Mouse (Mus musculus) kidney, postnatal 0 days (tissue): Measurements from ENCODE around the gene Cenpk. TPM values are rescaled to one million over a fixed set of nuclear protein-coding genes. Genes with fewer than 3 reads are reported as not detected.
"Not testable (repeated sequence)": the region's sequence is repeated elsewhere in the genome, so short reads cannot be mapped to it uniquely, and the experiment has no call there.

Source experiments
- ATAC-seq: fragments of 200-750 bp; cut with Nextera tagmentation; replicated peaks from 2 replicates; pipeline ENCODE4 v1.8.0; 2017; ENCODE audit warnings: low read depth, moderate number of reproducible peaks, moderate TSS enrichment, moderate library complexity; ENCODE audit not compliant: low FRiP score
- DNase-seq: peaks from one replicate; pipeline ENCODE4 v3.0.0-alpha.2; 2016; ENCODE audit warnings: low spot score
- H3K27ac ChIP-seq: fragments of 300-500 bp; sonication (generic); 2 replicates; pipeline ENCODE4 v1.5.1; 2014; ENCODE audit warnings: mild to moderate bottlenecking
- H3K27me3 ChIP-seq: fragments of 300-500 bp; sonication (generic); 2 replicates; pipeline ENCODE4 v1.6.1; 2014; ENCODE audit warnings: low read length, mixed read lengths; ENCODE audit not compliant: insufficient read depth
- H3K36me3 ChIP-seq: fragments of 300-500 bp; sonication (generic); 2 replicates; pipeline ENCODE4 v1.6.1; 2014; ENCODE audit warnings: low read length, mixed read lengths; ENCODE audit not compliant: insufficient read depth
- H3K4me1 ChIP-seq: fragments of 300-500 bp; sonication (generic); replicated peaks from 2 replicates; pipeline ENCODE4 v1.6.1; 2014; ENCODE audit warnings: antibody characterized with exemption, low read length, mixed read lengths; ENCODE audit not compliant: insufficient read depth
- H3K4me2 ChIP-seq: fragments of 300-500 bp; sonication (generic); 2 replicates; pipeline ENCODE4 v1.6.1; 2014; ENCODE audit warnings: mild to moderate bottlenecking, low read length, moderate library complexity, mixed read lengths
- H3K4me3 ChIP-seq: fragments of 300-500 bp; sonication (generic); replicated peaks from 2 replicates; pipeline ENCODE4 v1.5.1; 2014; ENCODE audit warnings: low read depth, low read length
- H3K9ac ChIP-seq: fragments of 300-500 bp; sonication (generic); 2 replicates; pipeline ENCODE4 v1.6.1; 2014; ENCODE audit warnings: low read depth, low read length
- H3K9me3 ChIP-seq: fragments of 300-500 bp; sonication (generic); replicated peaks from 2 replicates; pipeline ENCODE4 v1.6.1; 2016; ENCODE audit warnings: low read length, inconsistent platforms, mixed read lengths
- CTCF ChIP-seq: IDR thresholded peaks from 2 replicates; pipeline ENCODE4 v1.5.1; 2016; ENCODE audit warnings: antibody characterized with exemption, low read depth, mild to moderate bottlenecking, moderate library complexity
- WGBS: fragments of 180-500 bp; shearing (Covaris S2); extraction: QIAGEN DNeasy Blood & Tissue Kit; methylation state at CpG from one replicate; pipeline ENCODE4 v1.1.7; 2014; 5-methylcytosine and 5-hydroxymethylcytosine counted together
- polyA plus RNA-seq: library from polyadenylated mRNA; unstranded; fragments of >200 nt; fragmentation: Nextera tagmentation; extraction: Ambion mirVana; gene quantifications from 2 replicates; pipeline ENCODE4 v1.2.1, GENCODE M21; 2015

Cenpk gene
- 45.8 and 49.2 TPM in 2 replicates for polyA plus RNA-seq

GRCm38 (mm10) chr13:104228384-104229066, at the start of gene Cenpk, which contains the start of gene Ppwd1:
Cenpk (plus strand) TSS chr13:104228611.
Ppwd1 (minus strand) TSS chr13:104228843.
- peak; percentile 97 for DNase-seq
- peak within 1 kb of the TSS; percentile 81 for H3K4me2 ChIP-seq
- H3K36me3 ChIP-seq = 0 out of 2 replicates have a peak, but pooled peaks cover 3% of the 10 kb centered on the region
- peak; percentile 100 for ATAC-seq
- 0 out of 2 replicates have a peak, but pooled peaks cover 7% of the 10 kb centered on the region for H3K4me1 ChIP-seq
- H3K27me3 ChIP-seq = no peaks in the 10 kb centered on the region
- H3K9me3 ChIP-seq = no peaks in the 10 kb centered on the region
- peak within 1 kb of the TSS; percentile 89 for H3K9ac ChIP-seq
- WGBS = under 1% methylated on average over 55 of the region's 55 CpGs
- peak within 1 kb of the TSS; percentile 91 for H3K4me3 ChIP-seq
- TF ChIP-seq CTCF = no peak
- peak within 1 kb of the TSS; percentile 95 for H3K27ac ChIP-seq

GRCm38 (mm10) chr13:104178650-104179121, 49.7 kb upstream of the Cenpk start, which contains the start of gene Trim23:
Trim23 (plus strand) TSS chr13:104178797.
- H3K4me2 ChIP-seq = peak within 1 kb of the TSS; percentile 81
- peak within 1 kb of the TSS; percentile 89 for H3K27ac ChIP-seq
- H3K9me3 ChIP-seq = no peaks in the 10 kb centered on the region
- no peaks in the 10 kb centered on the region for H3K27me3 ChIP-seq
- DNase-seq (peak; percentile 100), ATAC-seq (peak; percentile 98)
- peak within 1 kb of the TSS; percentile 78 for H3K9ac ChIP-seq
- H3K4me1 ChIP-seq = peaks cover 3% of the 10 kb centered on the region
- peak within 1 kb of the TSS; percentile 78 for H3K4me3 ChIP-seq
- TF ChIP-seq CTCF = peak; percentile 59
- WGBS = under 1% methylated on average over 38 of the region's 38 CpGs
- H3K36me3 ChIP-seq = 0 out of 2 replicates have a peak, but pooled peaks cover 5% of the 10 kb centered on the region

- no peak for ATAC-seq
- Histone ChIP-seq H3K4me2 (peak overlapping the region; percentile 59), H3K9me3 (no peaks in the 10 kb centered on the region), H3K36me3 (peaks cover 5% of the 10 kb centered on the region; the same call in 1 of the 2 replicates), H3K4me1 (peaks cover 3% of the 10 kb centered on the region), H3K27ac (peak overlapping the region; percentile 71), H3K27me3 (no peaks in the 10 kb centered on the region), H3K4me3 (peak overlapping the region; percentile 78), H3K9ac (peak overlapping the region; percentile 78)
- no peak; the same call in 1 of the 2 replicates for TF ChIP-seq CTCF
- peak; percentile 36 for DNase-seq
- 12% methylated on average over 13 of the region's 13 CpGs for WGBS
Observed at GRCm38 (mm10) chr13:104179176-104179888, 49.1 kb upstream of the Cenpk start.

GRCm38 (mm10) chr13:104187357-104187756, 41.1 kb upstream of the Cenpk start:
- Histone ChIP-seq H3K27me3 (no peaks in the 10 kb centered on the region), H3K9me3 (no peaks in the 10 kb centered on the region), H3K36me3 (peaks cover 20% of the 10 kb centered on the region), H3K9ac (no peak overlapping the region), H3K4me2 (no peak overlapping the region), H3K4me3 (no peak overlapping the region), H3K4me1 (no peaks in the 10 kb centered on the region), H3K27ac (no peak overlapping the region)
- DNase-seq (no peak), ATAC-seq (no peak)
- no peak for TF ChIP-seq CTCF
- WGBS = 74% methylated on average over 4 of the region's 4 CpGs

GRCm38 (mm10) chr13:104195891-104196290, 32.5 kb upstream of the Cenpk start:
- not testable (repeated sequence) for H3K4me2 ChIP-seq, H3K9ac ChIP-seq, H3K27me3 ChIP-seq, DNase-seq, H3K4me1 ChIP-seq, H3K4me3 ChIP-seq, H3K9me3 ChIP-seq, ATAC-seq, H3K27ac ChIP-seq
- peaks cover 18% of the 10 kb centered on the region for H3K36me3 ChIP-seq

GRCm38 (mm10) chr13:104204313-104204712, 24.1 kb upstream of the Cenpk start:
- WGBS = 54% methylated on average over 1 of the region's 1 CpGs
- peak; percentile 49 for TF ChIP-seq CTCF
- H3K9ac ChIP-seq = no peak overlapping the region
- H3K9me3 ChIP-seq = no peaks in the 10 kb centered on the region
- no peak overlapping the region for H3K4me3 ChIP-seq
- no peaks in the 10 kb centered on the region for H3K4me1 ChIP-seq
- DNase-seq = peak; percentile 20
- no peak overlapping the region for H3K4me2 ChIP-seq
- no peak overlapping the region for H3K27ac ChIP-seq
- ATAC-seq = no peak
- peaks cover 20% of the 10 kb centered on the region; the same call in 1 of the 2 replicates for H3K36me3 ChIP-seq
- no peaks in the 10 kb centered on the region for H3K27me3 ChIP-seq
